Mouse (Mus musculus): ENCODE results near the gene Zfp112. TPM values are rescaled to one million over a fixed set of nuclear protein-coding genes. Genes with fewer than 3 reads are reported as not detected.
A peak's percentile ranks its signal among the peaks of the same experiment; 100 is the strongest.
"Not testable (repeated sequence)": the region's sequence is repeated elsewhere in the genome, so short reads cannot be mapped to it uniquely, and the experiment has no call there.

Gene Zfp112
- 1.2 TPM for polyA plus RNA-seq (2012; fragmentation: generic; extraction: Trizol)

DNA sequence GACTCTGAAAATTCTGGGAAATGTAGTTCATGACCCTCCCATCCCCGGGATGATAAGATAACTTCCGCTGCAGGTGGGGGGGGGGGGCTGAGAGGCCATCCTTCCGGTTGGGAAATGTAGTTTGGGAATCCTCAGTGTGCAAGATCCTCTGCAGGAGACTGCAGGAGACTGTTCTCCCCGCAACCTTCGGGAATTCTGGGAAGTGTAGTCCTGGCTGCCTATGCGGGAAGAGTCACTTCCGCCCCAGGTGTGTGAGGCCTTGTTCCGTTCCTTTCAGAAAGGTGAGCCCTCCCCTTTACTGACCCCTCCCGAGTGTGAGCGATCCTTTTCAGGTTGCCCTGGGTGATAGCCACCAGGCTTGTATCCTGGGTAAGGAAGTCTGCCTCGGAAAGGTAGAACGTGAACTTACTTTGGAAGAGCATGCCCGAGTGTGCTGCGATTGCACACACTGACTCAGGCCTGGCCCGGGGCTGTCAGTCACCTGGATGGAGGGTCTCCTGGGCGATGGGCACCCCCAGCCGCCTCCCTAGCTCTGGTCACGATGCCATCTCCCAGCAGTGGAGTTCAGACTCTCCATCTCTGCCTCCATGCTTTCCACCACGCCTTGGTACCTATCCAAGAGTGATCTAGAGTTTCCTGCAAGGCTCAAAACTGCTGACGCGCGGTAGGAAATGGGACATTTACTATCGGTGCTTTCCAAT, at the start of gene Zfp112:
TSS of gene Zfp112 (plus strand) at position 159 of the 701 bp plus-strand sequence.
- Histone ChIP-seq H3K4me3 (peak within 1 kb of the TSS; percentile 73), H3K36me3 (ENCODE audit: control insufficient read depth, insufficient read depth) (peaks cover 4% of the 10 kb centered on the region), H3K27me3 (ENCODE audit: control insufficient read depth, insufficient read depth, insufficient read length) (no peaks in the 10 kb centered on the region), H3K79me2 (ENCODE audit: control insufficient read depth, insufficient read depth) (no peaks in the 10 kb centered on the region), H3K4me2 (ENCODE audit: low read depth) (peak within 1 kb of the TSS; percentile 98), H3ac (ENCODE audit: control insufficient read depth, insufficient read length) (peak within 1 kb of the TSS; percentile 11)
- TF ChIP-seq MYOD1 (IDR thresholded peaks at IDR 0.05; ENCODE audit: control insufficient read depth in 1 of 3, insufficient read length in 2 of 3, low read depth in 2 of 3) (peak in 1 of 3 experiments; percentile 11), POLR2A (IDR thresholded peaks at IDR 0.05; ENCODE audit: insufficient read length, low read depth) (peak; percentile 10), TCF3 (IDR thresholded peaks at IDR 0.05; ENCODE audit: insufficient read length, low read depth) (no peak)

DNA sequence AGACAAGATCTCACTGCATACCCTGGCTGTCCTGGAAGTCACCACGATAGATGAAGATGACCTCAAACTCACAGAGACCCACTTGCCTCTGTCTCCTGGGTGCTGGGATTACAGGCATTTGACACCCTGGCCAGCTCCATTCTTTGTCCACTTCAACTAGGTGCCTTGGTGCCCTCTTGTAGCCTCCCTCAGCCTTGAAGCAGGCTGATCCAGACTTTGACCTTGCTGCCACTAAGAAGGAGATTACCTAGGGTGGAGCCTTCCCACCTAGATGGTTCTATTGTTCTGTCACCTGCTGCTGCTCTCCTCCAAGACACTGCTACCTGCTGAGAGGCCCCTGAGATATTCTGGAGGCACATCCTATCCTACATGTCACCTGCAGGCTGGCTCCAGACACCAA, 37.7 kb upstream of the Zfp112 start:
- H3K4me3 ChIP-seq; H3K79me2 ChIP-seq (ENCODE audit: control insufficient read depth, insufficient read depth); H3K36me3 ChIP-seq (ENCODE audit: control insufficient read depth, insufficient read depth); H3ac ChIP-seq (ENCODE audit: control insufficient read depth, insufficient read length); H3K27me3 ChIP-seq (ENCODE audit: control insufficient read depth, insufficient read depth, insufficient read length); H3K4me2 ChIP-seq (ENCODE audit: low read depth): not testable (repeated sequence)

DNA sequence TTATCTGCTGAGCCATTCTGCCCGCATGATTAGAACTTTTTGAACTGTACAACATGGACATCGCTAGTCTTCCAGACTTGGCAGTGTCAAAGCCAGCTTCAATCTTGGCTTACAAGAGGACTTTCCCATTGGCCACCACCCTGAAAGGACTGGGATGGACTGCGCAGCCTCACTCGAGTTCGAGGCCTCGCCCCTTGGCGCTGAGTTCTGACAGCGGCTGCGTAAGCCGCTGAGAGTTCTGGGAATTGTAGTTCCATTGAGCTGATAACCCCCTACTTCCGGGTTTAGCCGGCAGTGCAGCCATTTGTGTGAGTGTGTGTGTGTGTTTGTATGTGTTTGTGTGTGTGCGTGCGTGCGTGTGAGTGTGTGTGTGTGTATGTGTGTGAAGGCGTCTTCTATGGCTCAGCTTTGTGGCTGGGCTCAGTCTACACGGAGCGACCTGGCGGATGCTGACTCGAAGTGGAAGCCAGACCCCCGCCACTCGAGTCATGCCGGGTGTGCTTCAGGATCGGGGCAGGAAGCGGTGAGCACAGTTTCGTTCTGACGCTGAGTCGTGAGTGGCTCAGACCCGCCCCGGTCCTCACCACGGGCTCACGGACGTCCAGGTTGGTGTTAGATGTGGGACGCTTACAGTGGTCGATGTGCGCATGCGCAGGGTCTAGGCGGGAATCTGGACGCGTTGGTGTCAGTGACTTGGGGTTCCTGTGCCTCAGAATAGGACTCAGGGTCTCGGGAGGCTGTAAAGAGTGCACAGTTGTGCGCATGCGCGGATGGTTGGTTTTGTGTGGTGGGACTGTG, 30.3 kb upstream of the Zfp112 start, which contains the start of gene Zfp180:
TSS of gene Zfp180 (plus strand) at position 291 of the 798 bp plus-strand sequence.
- peaks cover 2% of the 10 kb centered on the region for H3K36me3 ChIP-seq (ENCODE audit: control insufficient read depth, insufficient read depth)
- peak within 1 kb of the TSS; percentile 90 for H3K4me3 ChIP-seq
- peak within 1 kb of the TSS; percentile 85 for H3ac ChIP-seq (ENCODE audit: control insufficient read depth, insufficient read length)
- H3K4me2 ChIP-seq (ENCODE audit: low read depth), result peak within 1 kb of the TSS; percentile 86
- H3K79me2 ChIP-seq (ENCODE audit: control insufficient read depth, insufficient read depth), result peaks cover 36% of the 10 kb centered on the region
- H3K27me3 ChIP-seq (ENCODE audit: control insufficient read depth, insufficient read depth, insufficient read length), result no peaks in the 10 kb centered on the region
- peak; percentile 44 for TF ChIP-seq POLR2A (IDR thresholded peaks at IDR 0.05; ENCODE audit: insufficient read length, low read depth)
- no peak for TF ChIP-seq CEBPB (IDR thresholded peaks at IDR 0.05; ENCODE audit: insufficient read depth, poor library complexity, severe bottlenecking)
- peak; percentile 43 for TF ChIP-seq E2F4 (IDR thresholded peaks at IDR 0.05; ENCODE audit: insufficient read depth)
- TF ChIP-seq TCF12 (IDR thresholded peaks at IDR 0.05; ENCODE audit: insufficient read depth, poor library complexity, severe bottlenecking), result no peak
- TF ChIP-seq TCF3 (IDR thresholded peaks at IDR 0.05; ENCODE audit: insufficient read length, low read depth), result no peak
- TF ChIP-seq POLR2AphosphoS2 (IDR thresholded peaks at IDR 0.05; ENCODE audit: insufficient read length, low read depth), result no peak
- no peak for TF ChIP-seq MYOG (IDR thresholded peaks at IDR 0.05; ENCODE audit: control insufficient read depth in 1 of 3, insufficient read depth in 1 of 3, insufficient read length in 2 of 3, low read depth in 2 of 3)

DNA sequence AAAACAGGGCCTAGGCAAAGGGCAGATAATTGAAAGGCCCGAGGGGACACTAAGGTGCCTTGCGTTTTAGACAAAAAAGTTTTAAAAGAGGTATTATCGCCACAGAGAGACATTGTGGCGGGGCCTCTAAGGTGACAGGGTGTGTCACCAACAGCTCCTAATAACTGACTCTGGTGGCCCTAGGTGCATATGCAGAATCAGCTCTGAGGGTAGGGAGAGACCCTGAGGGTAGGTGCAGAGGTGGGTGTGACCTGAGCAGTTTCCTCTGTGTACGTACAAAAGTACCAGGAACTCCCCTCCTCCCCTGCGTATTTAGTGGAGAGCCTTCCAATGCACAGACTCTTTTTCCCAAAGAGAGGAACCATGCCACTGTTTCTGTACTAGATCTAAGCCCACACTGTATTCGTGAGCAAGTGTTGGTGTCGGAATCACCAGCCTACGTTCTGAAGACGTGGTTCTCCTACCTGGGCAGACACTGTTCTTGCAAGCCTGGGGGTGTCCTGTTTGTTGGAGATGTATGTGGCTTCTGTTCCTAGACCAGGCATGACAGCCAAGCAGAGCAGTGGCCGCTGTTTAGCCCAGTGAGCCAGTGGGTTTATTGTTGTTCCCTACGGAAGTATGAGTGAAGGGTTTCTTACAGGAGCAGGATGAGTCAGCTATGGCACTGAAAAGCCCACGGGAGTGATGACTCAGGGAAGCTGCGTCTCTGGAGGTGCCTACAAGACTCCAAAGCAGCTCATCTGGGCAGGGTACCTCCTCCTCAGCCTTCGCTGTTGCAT, 29.5 kb upstream of the Zfp112 start:
- Histone ChIP-seq H3K36me3 (ENCODE audit: control insufficient read depth, insufficient read depth) (peaks cover 4% of the 10 kb centered on the region), H3K4me2 (ENCODE audit: low read depth) (peak overlapping the region; percentile 84), H3K4me3 (peak overlapping the region; percentile 90), H3K27me3 (ENCODE audit: control insufficient read depth, insufficient read depth, insufficient read length) (no peaks in the 10 kb centered on the region), H3K79me2 (ENCODE audit: control insufficient read depth, insufficient read depth) (peaks cover 36% of the 10 kb centered on the region), H3ac (ENCODE audit: control insufficient read depth, insufficient read length) (peak overlapping the region; percentile 85)
- no peak for TF ChIP-seq CEBPB (IDR thresholded peaks at IDR 0.05; ENCODE audit: insufficient read depth, poor library complexity, severe bottlenecking)
- TF ChIP-seq MYOG (IDR thresholded peaks at IDR 0.05; ENCODE audit: control insufficient read depth in 1 of 3, insufficient read depth in 1 of 3, insufficient read length in 2 of 3, low read depth in 2 of 3), result no peak
- no peak for TF ChIP-seq POLR2A (IDR thresholded peaks at IDR 0.05; ENCODE audit: insufficient read length, low read depth)
- TF ChIP-seq E2F4 (IDR thresholded peaks at IDR 0.05; ENCODE audit: insufficient read depth), result no peak
- no peak for TF ChIP-seq TCF3 (IDR thresholded peaks at IDR 0.05; ENCODE audit: insufficient read length, low read depth)
- no peak for TF ChIP-seq POLR2AphosphoS2 (IDR thresholded peaks at IDR 0.05; ENCODE audit: insufficient read length, low read depth)
- no peak for TF ChIP-seq MAX (IDR thresholded peaks at IDR 0.05; ENCODE audit: low read depth)
- no peak for TF ChIP-seq REST (IDR thresholded peaks at IDR 0.05; ENCODE audit: insufficient read depth, insufficient read length)
- no peak for TF ChIP-seq SRF (IDR thresholded peaks at IDR 0.05; ENCODE audit: control insufficient read depth, insufficient read length, low read depth)

DNA sequence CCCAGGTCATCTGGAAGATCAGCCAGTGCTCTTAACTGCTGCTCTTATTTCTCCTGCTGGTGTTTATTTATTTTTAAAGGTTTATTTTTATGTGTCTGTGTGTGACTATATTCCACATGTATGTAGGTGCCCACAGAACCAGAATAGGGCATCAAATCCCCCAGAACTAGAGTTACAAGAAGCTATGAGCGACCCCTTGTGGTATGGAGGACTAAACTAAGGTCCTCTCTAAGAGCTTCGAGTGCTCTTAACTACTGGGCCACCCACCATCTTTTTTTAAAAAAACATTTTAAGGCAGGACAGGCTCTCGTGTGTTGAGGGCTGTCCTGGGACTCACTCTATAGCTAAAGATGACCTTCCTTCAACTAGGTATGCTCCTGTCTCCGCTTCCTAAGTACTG, 25.2 kb upstream of the Zfp112 start:
- peaks cover 41% of the 10 kb centered on the region for H3K79me2 ChIP-seq (ENCODE audit: control insufficient read depth, insufficient read depth)
- H3K4me3 ChIP-seq, result no peak overlapping the region
- H3K36me3 ChIP-seq (ENCODE audit: control insufficient read depth, insufficient read depth), result peaks cover 4% of the 10 kb centered on the region
- TF ChIP-seq REST (IDR thresholded peaks at IDR 0.05; ENCODE audit: insufficient read depth, insufficient read length) (no peak), MYOG (IDR thresholded peaks at IDR 0.05; ENCODE audit: control insufficient read depth in 1 of 3, insufficient read depth in 1 of 3, insufficient read length in 2 of 3, low read depth in 2 of 3) (no peak), MAX (IDR thresholded peaks at IDR 0.05; ENCODE audit: low read depth) (no peak), POLR2A (IDR thresholded peaks at IDR 0.05; ENCODE audit: insufficient read length, low read depth) (no peak), SRF (IDR thresholded peaks at IDR 0.05; ENCODE audit: control insufficient read depth, insufficient read length, low read depth) (no peak), CEBPB (IDR thresholded peaks at IDR 0.05; ENCODE audit: insufficient read depth, poor library complexity, severe bottlenecking) (no peak), TCF3 (IDR thresholded peaks at IDR 0.05; ENCODE audit: insufficient read length, low read depth) (no peak), USF1 (IDR thresholded peaks at IDR 0.05; ENCODE audit: low read depth) (no peak), POLR2AphosphoS2 (IDR thresholded peaks at IDR 0.05; ENCODE audit: insufficient read length, low read depth) (no peak), E2F4 (IDR thresholded peaks at IDR 0.05; ENCODE audit: insufficient read depth) (no peak), MYOD1 (IDR thresholded peaks at IDR 0.05; ENCODE audit: control insufficient read depth in 1 of 3, insufficient read length in 2 of 3, low read depth in 2 of 3) (no peak), TCF12 (IDR thresholded peaks at IDR 0.05; ENCODE audit: insufficient read depth, poor library complexity, severe bottlenecking) (no peak)
- no peak overlapping the region for H3K4me2 ChIP-seq (ENCODE audit: low read depth)
- H3K27me3 ChIP-seq (ENCODE audit: control insufficient read depth, insufficient read depth, insufficient read length), result no peaks in the 10 kb centered on the region
- no peak overlapping the region for H3ac ChIP-seq (ENCODE audit: control insufficient read depth, insufficient read length)

All from myocyte (in vitro differentiated cells).